9 mouse cellular contexts compared by ENCODE assay signal in the genomic region with DNA sequence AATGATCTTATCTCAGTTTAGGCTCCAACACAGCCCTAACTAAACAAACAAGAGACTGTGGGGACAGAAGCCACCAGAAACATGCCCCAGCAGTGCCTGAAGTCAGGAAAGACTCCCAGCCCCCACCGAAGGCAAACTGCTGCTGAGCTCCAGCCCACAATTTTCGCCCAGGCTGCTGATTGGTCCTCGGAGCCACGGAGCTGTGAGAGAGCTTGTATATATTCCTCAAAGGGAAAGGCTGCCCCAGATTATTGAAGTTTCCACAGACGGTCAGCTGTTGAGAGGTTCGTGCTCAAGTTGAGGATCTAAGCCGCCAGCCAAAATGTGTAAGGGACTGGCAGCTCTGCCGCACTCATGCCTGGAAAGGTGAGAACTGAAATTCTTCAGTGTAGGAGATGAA. TPM values are rescaled to one million over a fixed set of nuclear protein-coding genes. Genes with fewer than 3 reads are reported as not detected.
A peak's percentile ranks its signal among the peaks of the same experiment; 100 is the strongest.
DNase-seq lines count a peak whose midpoint lies in the region; ATAC-seq and TF ChIP-seq lines count a peak whose summit lies in the region.
"Had no signal": no experiment of that assay in that cellular context is flagged by ENCODE, and none has a peak within 500 bp of the region (broad histone marks: within the 10 kb centered on the region; RNA-seq: fewer than 3 reads in every experiment).

A gene (plus strand): TSS at position 246 of the 400 bp plus-strand sequence.

- no peak for TF ChIP-seq CTCF in liver, postnatal 0 days (IDR thresholded peaks at IDR 0.05; ENCODE audit: low read depth)

- no peak within 1 kb of the TSS for H3K9ac ChIP-seq in forebrain, embryonic 13.5 days
- peak within 1 kb of the TSS; percentile 10; the same call in 1 of the 2 replicates for H3K9ac ChIP-seq in heart, embryonic 14.5 days (ENCODE audit: low read length)
- no peak within 1 kb of the TSS for H3K9ac ChIP-seq in liver, postnatal 0 days (replicated peaks)
- H3K9ac ChIP-seq: liver, embryonic 15.5 days had no signal

- H3K9me3 ChIP-seq in forebrain, embryonic 13.5 days (replicated peaks) = no peaks in the 10 kb centered on the region
- no peaks in the 10 kb centered on the region for H3K9me3 ChIP-seq in heart, embryonic 14.5 days (ENCODE audit: control insufficient read depth, low read length)
- H3K9me3 ChIP-seq in liver, postnatal 0 days (ENCODE audit: low read length) = no peaks in the 10 kb centered on the region
- H3K9me3 ChIP-seq: liver, embryonic 15.5 days had no signal

- no peak within 1 kb of the TSS for H3K4me3 ChIP-seq in forebrain, embryonic 13.5 days
- H3K4me3 ChIP-seq in heart, embryonic 14.5 days (ENCODE audit: control insufficient read depth in 1 of 2, insufficient read depth in 1 of 2, low read depth in 1 of 2, low read length in 2 of 2) = peak within 1 kb of the TSS; percentile 29 to 34
- no peak within 1 kb of the TSS for H3K4me3 ChIP-seq in liver, postnatal 0 days (ENCODE audit: low read depth, low read length)
- H3K4me3 ChIP-seq: liver, embryonic 15.5 days had no signal

- peak within 1 kb of the TSS; percentile 22; the same call in 1 of the 2 replicates for H3K4me2 ChIP-seq in forebrain, embryonic 13.5 days
- peak within 1 kb of the TSS; percentile 60 for H3K4me2 ChIP-seq in heart, embryonic 14.5 days (ENCODE audit: low read length)
- H3K4me2 ChIP-seq in liver, postnatal 0 days (ENCODE audit: low read depth, low read length) = peak within 1 kb of the TSS; percentile 22; the same call in 1 of the 2 replicates
- H3K4me2 ChIP-seq: liver, embryonic 15.5 days had no signal

- H3K4me1 ChIP-seq in forebrain, embryonic 13.5 days = no peaks in the 10 kb centered on the region
- H3K4me1 ChIP-seq in heart, embryonic 14.5 days (ENCODE audit: control insufficient read depth in 2 of 2, insufficient read depth in 2 of 2, low read length in 2 of 2) = peaks cover 0 to 17% of the 10 kb centered on the region in 2 experiments; a peak in 3 of 4 replicates
- no peaks in the 10 kb centered on the region; the same call in 1 of the 2 replicates for H3K4me1 ChIP-seq in liver, postnatal 0 days (ENCODE audit: insufficient read depth)
- H3K4me1 ChIP-seq: liver, embryonic 15.5 days had no signal

- peak; percentile 15 to 22 for DNase-seq in adrenal gland, postnatal 36 days
- peak; percentile 71 for DNase-seq in kidney, postnatal 14 days
- peak; percentile 15 for DNase-seq in liver, postnatal 0 days
- DNase-seq in right cerebral cortex, adult 2 months (ENCODE audit: low spot score in 2 of 2) = peak; percentile 14 to 40
- DNase-seq in thymus, postnatal 14 days = no peak

- WGBS in forebrain, embryonic 13.5 days = 29% methylated on average over 8 of the region's 8 CpGs
- WGBS in heart, embryonic 14.5 days = 3% methylated on average over 8 of the region's 8 CpGs
- 6% methylated on average over 8 of the region's 8 CpGs for WGBS in liver, postnatal 0 days (ENCODE audit: insufficient replicate concordance)

- no peak for TF ChIP-seq EP300 in liver, postnatal 0 days (IDR thresholded peaks at IDR 0.05; ENCODE audit: low read depth)

- 0 out of 2 replicates have a peak, but pooled peaks have one; percentile 51 for ATAC-seq in forebrain, embryonic 13.5 days
- peak; percentile 54; the same call in 1 of the 2 replicates for ATAC-seq in heart, embryonic 14.5 days (ENCODE audit: insufficient number of reproducible peaks, insufficient read depth, low FRiP score, low read depth)
- ATAC-seq in liver, postnatal 0 days = no peak
- ATAC-seq in granulocyte monocyte progenitor cell, adult 5-6 weeks (replicated peaks; ENCODE audit: poor library complexity, severe bottlenecking) = no peak

- H3K27ac ChIP-seq in forebrain, embryonic 13.5 days = no peak within 1 kb of the TSS
- H3K27ac ChIP-seq in heart, embryonic 14.5 days (replicated peaks in 1 of 2; ENCODE audit: control insufficient read depth in 1 of 2, insufficient read depth in 1 of 2, low read depth in 2 of 2, low read length in 2 of 2) = peak within 1 kb of the TSS in 1 of 2 experiments; percentile 11; a peak in 1 of 4 replicates
- no peak within 1 kb of the TSS for H3K27ac ChIP-seq in liver, postnatal 0 days (ENCODE audit: low read depth)
- H3K27ac ChIP-seq: liver, embryonic 15.5 days had no signal

- H3K36me3 ChIP-seq in forebrain, embryonic 13.5 days (ENCODE audit: poor library complexity, severe bottlenecking) = no peaks in the 10 kb centered on the region
- H3K36me3 ChIP-seq in heart, embryonic 14.5 days (ENCODE audit: control insufficient read depth, insufficient read depth, low read length) = no peaks in the 10 kb centered on the region
- no peaks in the 10 kb centered on the region for H3K36me3 ChIP-seq in liver, postnatal 0 days (replicated peaks; ENCODE audit: insufficient read depth, low read length)
- H3K36me3 ChIP-seq: liver, embryonic 15.5 days had no signal

- H3K27me3 ChIP-seq in forebrain, embryonic 13.5 days = no peaks in the 10 kb centered on the region
- H3K27me3 ChIP-seq in heart, embryonic 14.5 days (ENCODE audit: control insufficient read depth, insufficient read depth, low read length) = no peaks in the 10 kb centered on the region
- H3K27me3 ChIP-seq in liver, postnatal 0 days (ENCODE audit: insufficient read depth, low read length) = no peaks in the 10 kb centered on the region
- H3K27me3 ChIP-seq: liver, embryonic 15.5 days had no signal

RNA-seq across cellular contexts. Expression of the gene that starts here (rescaled TPM):
- total RNA-seq in adrenal gland, postnatal 36 days (2021) = 10 to 100 TPM; 38.1 to 46.5 TPM
- 10.0 and 10.4 TPM in 2 replicates for polyA plus RNA-seq in forebrain, embryonic 13.5 days (2015; fragmentation: Nextera tagmentation; extraction: Ambion mirVana)
- 9.1 and 9.4 TPM in 2 replicates for polyA plus RNA-seq in heart, embryonic 14.5 days (2014; fragmentation: Nextera tagmentation; extraction: Ambion mirVana)
- polyA plus RNA-seq in liver, postnatal 0 days (2015; fragmentation: Nextera tagmentation; extraction: Ambion mirVana) = 0.46 and 0.62 TPM in 2 replicates
- total RNA-seq in granulocyte monocyte progenitor cell, adult 5-6 weeks (2014; fragmentation: Nextera tagmentation) = not detected in 2 replicates
- total RNA-seq in granulocyte monocyte progenitor cell, adult 5-6 weeks (2017) = not detected in 2 replicates

Comparison
In these comparisons a context has a peak if more than half of its experiments do, and no peak if none do; other contexts are left out.
1. RNA of the gene that starts here (total RNA-seq): 38.1 to 46.5 TPM in adrenal gland, postnatal 36 days; not detected in granulocyte monocyte progenitor cell, adult 5-6 weeks; every median in the first group is over 10 times any median in the second.
2. Peak in DNase-seq and H3K4me2 ChIP-seq in liver, postnatal 0 days; RNA of the gene not detected or under 1 TPM.
3. ATAC-seq: peak in forebrain, embryonic 13.5 days (single experiment) and heart, embryonic 14.5 days (single experiment); none in liver, postnatal 0 days (single experiment) and granulocyte monocyte progenitor cell, adult 5-6 weeks (single experiment).
4. H3K4me3 ChIP-seq: peak in heart, embryonic 14.5 days (2 of 2); none in forebrain, embryonic 13.5 days (single experiment) and liver, postnatal 0 days (single experiment).
5. Peak in every context shown above with its lines, with median percentiles within 50 percentile points of each other: H3K4me2 ChIP-seq.